Mouse (Mus musculus): ENCODE measurements at regions not wholly inside any gene's neighbourhood (a gene's known extent, or its start where the extent isn't known, plus 50 kb on each side); places are given as distances from the start of the nearest gene placed in this dataset.

- Histone ChIP-seq H3K27me3 (ENCODE audit: control insufficient read depth, insufficient read depth, low read length) (no peaks in the 10 kb centered on the region), H3K4me1 (ENCODE audit: control insufficient read depth, insufficient read depth, low read length) (no peaks in the 10 kb centered on the region), H3K4me3 (replicated peaks; ENCODE audit: insufficient read depth, low read depth, low read length) (no peak overlapping the region), H3K27ac (ENCODE audit: insufficient read depth, low read length) (no peak overlapping the region)
- TF ChIP-seq CTCF (IDR thresholded peaks at IDR 0.05; ENCODE audit: borderline replicate concordance, insufficient read depth, low read depth, low read length) (no peak), POLR2A (IDR thresholded peaks at IDR 0.05; ENCODE audit: borderline replicate concordance, insufficient read depth, low read length) (no peak)
- WGBS = 64% methylated on average over 3 of the region's 3 CpGs
- no peak for DNase-seq
These were observed 336.8 kb downstream of the 1700017N19Rik start for GRCm38 (mm10) chr10:100927086-100927485.

- no peak overlapping the region for H3K27ac ChIP-seq (ENCODE audit: insufficient read depth, low read length)
- no peak for DNase-seq
- TF ChIP-seq CTCF (IDR thresholded peaks at IDR 0.05; ENCODE audit: borderline replicate concordance, insufficient read depth, low read depth, low read length) (no peak), POLR2A (IDR thresholded peaks at IDR 0.05; ENCODE audit: borderline replicate concordance, insufficient read depth, low read length) (no peak)
- H3K27me3 ChIP-seq (ENCODE audit: control insufficient read depth, insufficient read depth, low read length) = no peaks in the 10 kb centered on the region
- WGBS = 93% methylated on average over 1 of the region's 1 CpGs
- H3K4me1 ChIP-seq (ENCODE audit: control insufficient read depth, insufficient read depth, low read length) = no peaks in the 10 kb centered on the region
- H3K4me3 ChIP-seq (replicated peaks; ENCODE audit: insufficient read depth, low read depth, low read length) = no peak overlapping the region
These were observed 341.5 kb downstream of the 1700017N19Rik start for GRCm38 (mm10) chr10:100931739-100932138.

- Histone ChIP-seq H3K27ac (ENCODE audit: insufficient read depth, low read length) (no peak overlapping the region), H3K4me3 (replicated peaks; ENCODE audit: insufficient read depth, low read depth, low read length) (no peak overlapping the region), H3K4me1 (ENCODE audit: control insufficient read depth, insufficient read depth, low read length) (no peaks in the 10 kb centered on the region), H3K27me3 (ENCODE audit: control insufficient read depth, insufficient read depth, low read length) (no peaks in the 10 kb centered on the region)
- 84% methylated on average over 9 of the region's 9 CpGs for WGBS
- TF ChIP-seq POLR2A (IDR thresholded peaks at IDR 0.05; ENCODE audit: borderline replicate concordance, insufficient read depth, low read length) (no peak), CTCF (IDR thresholded peaks at IDR 0.05; ENCODE audit: borderline replicate concordance, insufficient read depth, low read depth, low read length) (no peak)
- DNase-seq = no peak
These were observed 368.1 kb downstream of the 1700017N19Rik start for GRCm38 (mm10) chr10:100958371-100958770.

GRCm38 (mm10) chr10:101003469-101003868 is 413.2 kb downstream of the 1700017N19Rik start:
- H3K4me3 ChIP-seq (replicated peaks; ENCODE audit: insufficient read depth, low read depth, low read length) = no peak overlapping the region
- no peak overlapping the region for H3K27ac ChIP-seq (ENCODE audit: insufficient read depth, low read length)
- H3K27me3 ChIP-seq (ENCODE audit: control insufficient read depth, insufficient read depth, low read length) = no peaks in the 10 kb centered on the region
- no peak for DNase-seq
- WGBS = 22% methylated on average over 2 of the region's 2 CpGs
- TF ChIP-seq CTCF (IDR thresholded peaks at IDR 0.05; ENCODE audit: borderline replicate concordance, insufficient read depth, low read depth, low read length) (no peak), POLR2A (IDR thresholded peaks at IDR 0.05; ENCODE audit: borderline replicate concordance, insufficient read depth, low read length) (no peak)
- H3K4me1 ChIP-seq (ENCODE audit: control insufficient read depth, insufficient read depth, low read length) = no peaks in the 10 kb centered on the region

- no peaks in the 10 kb centered on the region for H3K27me3 ChIP-seq (ENCODE audit: control insufficient read depth, insufficient read depth, low read length)
- 17% methylated on average over 4 of the region's 4 CpGs for WGBS
- no peaks in the 10 kb centered on the region for H3K4me1 ChIP-seq (ENCODE audit: control insufficient read depth, insufficient read depth, low read length)
- no peak overlapping the region for H3K4me3 ChIP-seq (replicated peaks; ENCODE audit: insufficient read depth, low read depth, low read length)
- no peak overlapping the region for H3K27ac ChIP-seq (ENCODE audit: insufficient read depth, low read length)
- DNase-seq = peak in 1 of 2 experiments; percentile 33
- TF ChIP-seq POLR2A (IDR thresholded peaks at IDR 0.05; ENCODE audit: borderline replicate concordance, insufficient read depth, low read length) (no peak), CTCF (IDR thresholded peaks at IDR 0.05; ENCODE audit: borderline replicate concordance, insufficient read depth, low read depth, low read length) (no peak)
These were observed 414.4 kb downstream of the 1700017N19Rik start for GRCm38 (mm10) chr10:101004687-101005086.

GRCm38 (mm10) chr10:101015416-101015815 is 425.1 kb downstream of the 1700017N19Rik start:
- Histone ChIP-seq H3K27me3 (ENCODE audit: control insufficient read depth, insufficient read depth, low read length) (no peaks in the 10 kb centered on the region), H3K27ac (ENCODE audit: insufficient read depth, low read length) (no peak overlapping the region), H3K4me3 (replicated peaks; ENCODE audit: insufficient read depth, low read depth, low read length) (no peak overlapping the region), H3K4me1 (ENCODE audit: control insufficient read depth, insufficient read depth, low read length) (no peaks in the 10 kb centered on the region)
- no peak for DNase-seq
- WGBS = 32% methylated on average over 1 of the region's 1 CpGs
- TF ChIP-seq CTCF (IDR thresholded peaks at IDR 0.05; ENCODE audit: borderline replicate concordance, insufficient read depth, low read depth, low read length) = no peak
- TF ChIP-seq POLR2A (IDR thresholded peaks at IDR 0.05; ENCODE audit: borderline replicate concordance, insufficient read depth, low read length) = no peak

- Histone ChIP-seq H3K27me3 (ENCODE audit: control insufficient read depth, insufficient read depth, low read length) (no peaks in the 10 kb centered on the region), H3K27ac (ENCODE audit: insufficient read depth, low read length) (no peak overlapping the region), H3K4me3 (replicated peaks; ENCODE audit: insufficient read depth, low read depth, low read length) (no peak overlapping the region), H3K4me1 (ENCODE audit: control insufficient read depth, insufficient read depth, low read length) (no peaks in the 10 kb centered on the region)
- TF ChIP-seq POLR2A (IDR thresholded peaks at IDR 0.05; ENCODE audit: borderline replicate concordance, insufficient read depth, low read length) (no peak), CTCF (IDR thresholded peaks at IDR 0.05; ENCODE audit: borderline replicate concordance, insufficient read depth, low read depth, low read length) (no peak)
- DNase-seq = no peak
These were observed 448.3 kb downstream of the 1700017N19Rik start for GRCm38 (mm10) chr10:101038630-101039029.

GRCm38 (mm10) chr10:101039034-101039433 is 448.8 kb downstream of the 1700017N19Rik start:
- Histone ChIP-seq H3K27ac (ENCODE audit: insufficient read depth, low read length) (no peak overlapping the region), H3K4me1 (ENCODE audit: control insufficient read depth, insufficient read depth, low read length) (no peaks in the 10 kb centered on the region), H3K4me3 (replicated peaks; ENCODE audit: insufficient read depth, low read depth, low read length) (no peak overlapping the region), H3K27me3 (ENCODE audit: control insufficient read depth, insufficient read depth, low read length) (no peaks in the 10 kb centered on the region)
- TF ChIP-seq POLR2A (IDR thresholded peaks at IDR 0.05; ENCODE audit: borderline replicate concordance, insufficient read depth, low read length) (no peak), CTCF (IDR thresholded peaks at IDR 0.05; ENCODE audit: borderline replicate concordance, insufficient read depth, low read depth, low read length) (no peak)
- 96% methylated on average over 1 of the region's 1 CpGs for WGBS
- DNase-seq = no peak

Measured in cerebellum, adult 2 months (tissue).